Mouse (Mus musculus): Measurements from ENCODE around the gene Map3k11.
A peak's percentile ranks its signal among the peaks of the same experiment; 100 is the strongest.

Gene Map3k11

GRCm38 (mm10) chr19:5688200-5689087 lies at the start of gene Map3k11, which contains the start of gene Pcnx3:
TSS of gene Map3k11 (plus strand) at chr19:5688742.
TSS of gene Pcnx3 (minus strand) at chr19:5688908.
- DNase-seq: peak; percentile 97

GRCm38 (mm10) chr19:5640339-5640738 lies 48.2 kb upstream of the Map3k11 start:
- no peak for DNase-seq

GRCm38 (mm10) chr19:5641021-5641420 lies 47.5 kb upstream of the Map3k11 start:
- no peak for DNase-seq

- DNase-seq: no peak
Observed at GRCm38 (mm10) chr19:5641641-5642040, 46.9 kb upstream of the Map3k11 start.

- DNase-seq: no peak
Observed at GRCm38 (mm10) chr19:5645280-5645679, 43.3 kb upstream of the Map3k11 start.

GRCm38 (mm10) chr19:5646731-5647330 lies 41.7 kb upstream of the Map3k11 start:
- DNase-seq: no peak

- DNase-seq: no peak
Observed at GRCm38 (mm10) chr19:5647791-5648190, 40.8 kb upstream of the Map3k11 start.

- DNase-seq: peak; percentile 85
Observed at GRCm38 (mm10) chr19:5648401-5649297, 39.9 kb upstream of the Map3k11 start.

- no peak for DNase-seq
Observed at GRCm38 (mm10) chr19:5649298-5649741, 39.2 kb upstream of the Map3k11 start.

GRCm38 (mm10) chr19:5651502-5652274 lies 36.9 kb upstream of the Map3k11 start:
- DNase-seq: no peak

GRCm38 (mm10) chr19:5652570-5652969 lies 36.0 kb upstream of the Map3k11 start:
- DNase-seq: no peak

- DNase-seq: no peak
Observed at GRCm38 (mm10) chr19:5653969-5654719, 34.4 kb upstream of the Map3k11 start.

- no peak for DNase-seq
Observed at GRCm38 (mm10) chr19:5654720-5655298, 33.7 kb upstream of the Map3k11 start.

- peak; percentile 69 for DNase-seq
Observed at GRCm38 (mm10) chr19:5660942-5661751, 27.4 kb upstream of the Map3k11 start.

- DNase-seq: peak; percentile 54
Observed at GRCm38 (mm10) chr19:5662310-5662709, 26.2 kb upstream of the Map3k11 start.

GRCm38 (mm10) chr19:5662981-5663913 lies 25.3 kb upstream of the Map3k11 start, which contains the start of gene Sipa1:
TSS of gene Sipa1 (minus strand) at chr19:5663707.
- DNase-seq: peak; percentile 97

- DNase-seq: no peak
Observed at GRCm38 (mm10) chr19:5664669-5665257, 23.8 kb upstream of the Map3k11 start.

GRCm38 (mm10) chr19:5665465-5665864 lies 23.1 kb upstream of the Map3k11 start:
- no peak for DNase-seq
